Mouse (Mus musculus) kidney, adult 2 months (tissue): ENCODE results near the gene Dync1li1.

Experiments used
- CTCF ChIP-seq: fragments of 200-500 bp; conservative IDR thresholded peaks from 2 replicates; pipeline ENCODE4 v1.5.1; 2011; ENCODE audit warnings: low read depth, mild to moderate bottlenecking, control low read depth, low read length, moderate library complexity, mixed read lengths; ENCODE audit not compliant: insufficient read depth, insufficient read length
- POLR2A ChIP-seq: fragments of 200-500 bp; IDR thresholded peaks from one replicate; pipeline ENCODE4 v1.6.1; 2011; ENCODE audit warnings: low read depth, low read length, control low read depth

DNA sequence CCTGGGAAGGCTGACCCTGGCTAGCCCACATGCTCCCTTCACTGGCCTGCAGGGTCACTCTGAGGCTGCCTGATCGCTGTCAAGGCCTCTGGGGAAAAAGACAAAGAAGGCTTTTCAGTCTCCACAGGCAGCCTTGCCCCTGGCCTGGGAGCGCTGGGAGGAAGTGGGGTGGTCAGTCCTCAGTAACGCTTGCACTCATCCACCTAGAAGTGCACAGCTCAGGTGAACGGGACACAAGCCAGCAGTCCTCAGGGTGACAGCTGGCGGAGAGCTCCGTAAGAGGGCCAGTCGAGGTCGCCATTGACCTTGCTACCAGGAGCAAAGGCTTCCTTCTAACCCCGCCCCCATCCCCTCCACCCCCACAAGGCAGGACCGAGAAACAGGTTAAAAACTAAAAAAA is 79.5 kb downstream of the Dync1li1 start:
- TF ChIP-seq CTCF (no peak), POLR2A (no peak)
